Mouse (Mus musculus): Measurements from ENCODE around the gene Chit1.

Gene Chit1

GRCm38 (mm10) chr1:134188989-134189729 lies 78.1 kb downstream of the Chit1 start:
- DNase-seq (ENCODE audit: low spot score): no peak

GRCm38 (mm10) chr1:134191192-134191591 lies 80.2 kb downstream of the Chit1 start:
- DNase-seq (ENCODE audit: low spot score): no peak

- no peak for DNase-seq (ENCODE audit: low spot score)
Measured at GRCm38 (mm10) chr1:134192024-134192423, 81.0 kb downstream of the Chit1 start.

- no peak for DNase-seq (ENCODE audit: low spot score)
Measured at GRCm38 (mm10) chr1:134193126-134193525, 82.1 kb downstream of the Chit1 start, which contains the start of gene Mybph. Mybph (plus strand) TSS chr1:134193448.

- DNase-seq (ENCODE audit: low spot score): no peak
Measured at GRCm38 (mm10) chr1:134193674-134194197, 82.7 kb downstream of the Chit1 start.

GRCm38 (mm10) chr1:134194298-134195022 lies 83.4 kb downstream of the Chit1 start:
- no peak for DNase-seq (ENCODE audit: low spot score)

- DNase-seq (ENCODE audit: low spot score): no peak
Measured at GRCm38 (mm10) chr1:134195117-134195516, 84.1 kb downstream of the Chit1 start.

GRCm38 (mm10) chr1:134195571-134195970 lies 84.5 kb downstream of the Chit1 start:
- peak; percentile 69 for DNase-seq (ENCODE audit: low spot score)

GRCm38 (mm10) chr1:134195979-134196378 lies 84.9 kb downstream of the Chit1 start:
- no peak for DNase-seq (ENCODE audit: low spot score)

- DNase-seq (ENCODE audit: low spot score): peak; percentile 86
Measured at GRCm38 (mm10) chr1:134196386-134196785, 85.3 kb downstream of the Chit1 start.

- no peak for DNase-seq (ENCODE audit: low spot score)
Measured at GRCm38 (mm10) chr1:134197325-134197982, 86.4 kb downstream of the Chit1 start.

GRCm38 (mm10) chr1:134198197-134198995 lies 87.4 kb downstream of the Chit1 start:
- DNase-seq (ENCODE audit: low spot score): no peak

- no peak for DNase-seq (ENCODE audit: low spot score)
Measured at GRCm38 (mm10) chr1:134200481-134200880, 89.4 kb downstream of the Chit1 start.

Measured in testis, postnatal 10 days (tissue).